Mouse (Mus musculus) bone marrow, adult 2 months (tissue): ENCODE measurements at regions not wholly inside any gene's neighbourhood (a gene's known extent, or its start where the extent isn't known, plus 50 kb on each side); places are given as distances from the start of the nearest gene placed in this dataset.

ENCODE experiments used
- H3K27ac ChIP-seq: fragments of 200-500 bp; 2 replicates; pipeline ENCODE4 v1.5.1; 2012; ENCODE audit warnings: low read depth, mild to moderate bottlenecking, control low read depth, inconsistent platforms, low read length; ENCODE audit not compliant: control insufficient read depth, poor library complexity, insufficient read depth
- H3K4me1 ChIP-seq: fragments of 200-500 bp; 2 replicates; pipeline ENCODE4 v1.6.1; 2011; ENCODE audit warnings: low read length; ENCODE audit not compliant: control insufficient read depth, insufficient read depth
- H3K4me3 ChIP-seq: fragments of 200-500 bp; replicated peaks from 2 replicates; pipeline ENCODE3; 2011; ENCODE audit warnings: mild to moderate bottlenecking, low read depth, low read length, control low read depth; ENCODE audit not compliant: control insufficient read depth
- CTCF ChIP-seq: fragments of 200-500 bp; IDR thresholded peaks from 2 replicates; pipeline ENCODE4 v1.5.1; 2011; ENCODE audit warnings: low read length, control low read depth; ENCODE audit not compliant: control insufficient read depth, insufficient read depth
- POLR2A ChIP-seq: fragments of 200-500 bp; IDR thresholded peaks from 2 replicates; pipeline ENCODE4 v1.6.1; 2011; ENCODE audit warnings: low read depth, mild to moderate bottlenecking, control low read depth, low read length, borderline replicate concordance; ENCODE audit not compliant: control insufficient read depth
- WGBS: fragments of 180-500 bp; shearing (Covaris S2); methylation state at CpG from one replicate; pipeline ENCODE4 v1.1.7; 2018; 5-methylcytosine and 5-hydroxymethylcytosine counted together

DNA sequence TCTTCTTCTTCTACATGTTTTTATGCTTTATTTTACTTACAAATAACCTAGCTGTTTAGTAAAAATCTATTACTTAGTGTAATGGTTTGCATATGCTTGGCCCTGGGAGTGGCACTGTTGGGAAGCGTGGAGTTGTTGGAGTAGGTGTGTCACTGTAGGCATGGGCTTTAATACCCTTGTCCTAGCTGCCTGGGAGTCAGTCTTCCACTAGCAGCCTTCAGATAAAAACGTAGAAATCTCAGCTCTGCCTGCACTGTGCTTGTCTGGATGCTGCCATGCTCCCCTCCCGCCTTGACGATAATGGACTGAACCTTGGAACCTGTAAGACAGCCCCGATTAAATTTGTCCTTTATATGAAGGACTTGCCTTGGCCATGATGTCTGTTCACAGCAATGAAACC, 60.4 kb upstream of the Jade1 start:
- Histone ChIP-seq H3K4me3 (no peak overlapping the region), H3K27ac (no peak overlapping the region), H3K4me1 (peaks cover 1% of the 10 kb centered on the region; the same call in 1 of the 2 replicates)
- no peak for TF ChIP-seq CTCF
- TF ChIP-seq POLR2A = no peak
- WGBS = 79% methylated on average over 5 of the region's 5 CpGs

DNA sequence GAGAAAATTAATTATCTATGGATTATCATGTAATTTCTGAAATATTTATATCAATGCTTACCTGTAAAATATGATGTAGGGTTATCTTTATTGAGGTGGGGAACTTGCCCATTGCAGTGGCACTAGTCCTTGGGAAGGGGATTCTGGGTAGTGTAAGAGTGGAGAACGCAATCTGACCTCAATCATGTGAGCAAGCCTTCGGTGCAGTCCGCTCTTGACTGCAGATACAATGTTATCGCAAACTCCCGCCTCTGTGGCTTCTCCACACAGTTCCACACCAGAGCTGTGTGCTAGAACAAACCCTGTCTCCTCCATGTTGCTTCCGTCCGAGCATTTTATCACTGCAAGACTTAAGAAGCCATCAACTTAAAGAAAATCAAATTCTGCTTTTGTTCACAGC, 62.1 kb upstream of the Jade1 start:
- WGBS = 85% methylated on average over 7 of the region's 7 CpGs
- Histone ChIP-seq H3K27ac (no peak overlapping the region), H3K4me3 (no peak overlapping the region), H3K4me1 (peaks cover 1% of the 10 kb centered on the region; the same call in 1 of the 2 replicates)
- TF ChIP-seq CTCF (no peak), POLR2A (no peak)

DNA sequence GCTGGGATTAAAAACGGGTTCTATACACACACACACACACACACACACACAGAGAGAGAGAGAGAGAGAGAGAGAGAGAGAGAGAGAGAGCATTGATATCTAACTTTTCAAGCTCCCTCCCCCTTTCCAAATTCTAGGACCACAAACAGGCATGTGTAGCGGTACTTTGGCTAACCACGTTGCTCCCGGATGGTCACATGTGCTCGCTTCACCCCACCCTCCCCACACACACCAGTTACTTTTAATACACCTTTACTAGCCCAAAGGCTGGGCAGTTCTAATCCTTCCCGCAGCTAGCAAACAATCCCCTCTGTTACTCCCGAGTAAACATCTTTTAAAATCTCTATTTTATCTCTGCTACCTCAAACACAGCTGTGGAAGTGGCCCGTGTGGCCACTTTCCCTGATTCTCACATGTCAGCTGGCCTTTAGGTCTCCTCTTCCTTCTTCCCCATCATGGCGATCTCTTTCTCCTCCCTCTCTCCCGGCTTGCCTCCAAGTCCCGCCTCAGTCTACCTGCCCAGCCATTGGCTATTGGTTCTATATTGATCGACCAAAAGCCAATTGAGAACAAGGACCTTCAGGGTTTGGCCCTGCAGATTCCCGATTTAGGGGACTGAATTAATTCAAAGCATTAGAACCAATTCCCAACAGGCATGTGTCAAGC, 62.7 kb upstream of the Jade1 start:
- Histone ChIP-seq H3K4me3 (no peak overlapping the region), H3K27ac (no peak overlapping the region), H3K4me1 (peaks cover 1% of the 10 kb centered on the region; the same call in 1 of the 2 replicates)
- TF ChIP-seq POLR2A (no peak), CTCF (no peak)
- WGBS = 66% methylated on average over 13 of the region's 13 CpGs

DNA sequence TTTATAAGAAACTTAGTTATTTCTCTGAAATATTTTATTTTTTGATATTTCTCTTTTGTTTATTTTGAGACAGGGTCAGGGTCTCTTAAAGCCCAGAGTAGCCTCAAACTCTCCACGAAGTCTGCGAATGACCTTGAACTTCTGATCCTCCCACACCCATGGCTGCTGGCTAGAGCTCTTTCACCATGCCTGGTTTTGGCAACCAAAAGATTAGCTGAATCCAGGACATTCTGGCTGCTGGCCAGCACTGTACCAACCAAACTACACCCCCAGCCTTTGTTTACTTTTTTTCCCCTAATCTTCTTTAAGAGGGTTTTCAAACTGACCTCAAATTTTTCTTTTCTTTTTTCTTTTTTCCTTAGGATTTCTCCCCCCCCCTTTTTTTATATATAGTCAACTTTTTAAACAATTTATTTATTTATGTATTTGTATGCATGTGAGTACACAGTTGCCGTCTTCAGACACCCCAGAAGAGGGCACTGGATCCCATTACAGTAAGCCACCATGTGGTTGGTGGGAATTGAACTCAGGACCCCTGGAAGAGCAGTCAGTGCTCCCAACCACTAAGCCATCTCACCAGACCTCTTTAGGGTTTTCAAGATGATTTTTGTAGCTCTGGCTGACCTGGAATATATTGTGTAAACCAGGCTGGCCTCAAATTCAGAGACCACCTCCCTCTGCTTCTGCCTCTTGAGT, 63.4 kb upstream of the Jade1 start:
- no peak overlapping the region for H3K27ac ChIP-seq
- 79% methylated on average over 3 of the region's 3 CpGs for WGBS
- H3K4me3 ChIP-seq = no peak overlapping the region
- TF ChIP-seq POLR2A (no peak), CTCF (no peak)
- no peaks in the 10 kb centered on the region; the same call in 1 of the 2 replicates for H3K4me1 ChIP-seq

DNA sequence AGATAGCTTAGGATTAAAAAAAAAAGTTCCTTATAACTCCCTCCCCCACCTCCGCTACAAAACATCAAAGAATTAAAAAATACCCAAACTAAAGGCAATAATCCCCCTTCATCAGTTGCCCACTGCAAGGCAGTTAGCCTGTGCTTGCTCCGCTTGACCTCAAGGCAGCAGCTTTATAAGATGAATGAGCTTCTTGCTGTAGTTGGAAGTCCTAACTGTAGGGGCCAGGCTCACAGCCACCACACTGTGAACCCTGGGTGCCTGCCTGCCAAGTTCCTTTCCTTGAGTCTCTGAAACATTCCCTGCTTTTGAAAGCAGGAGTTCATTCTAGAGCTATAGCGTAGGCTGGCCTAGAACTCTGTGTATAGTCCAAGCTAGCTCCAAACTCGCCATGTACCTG, 64.3 kb upstream of the Jade1 start:
- TF ChIP-seq POLR2A = no peak
- no peak for TF ChIP-seq CTCF
- no peaks in the 10 kb centered on the region for H3K4me1 ChIP-seq

DNA sequence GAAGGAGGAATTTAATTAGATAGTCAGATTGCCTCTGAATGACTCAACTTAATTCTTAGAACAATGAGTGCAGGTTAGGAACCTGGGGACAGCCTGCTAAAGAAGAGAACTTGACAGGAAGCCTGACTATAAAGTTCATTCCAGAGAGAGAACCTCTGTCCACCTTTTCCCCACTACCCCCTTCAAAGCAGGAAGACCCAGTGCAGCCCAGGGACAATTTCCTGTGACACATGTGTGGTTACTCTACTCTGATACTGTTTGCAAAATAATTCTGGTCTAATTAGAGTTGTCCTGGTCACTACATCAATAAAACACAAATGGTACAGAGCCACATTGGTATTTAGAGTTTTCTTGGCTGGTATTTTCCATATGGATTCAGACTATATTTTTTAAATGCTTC, 65.5 kb upstream of the Jade1 start:
- H3K4me1 ChIP-seq = no peaks in the 10 kb centered on the region
- no peak overlapping the region for H3K27ac ChIP-seq
- TF ChIP-seq POLR2A = no peak
- TF ChIP-seq CTCF = no peak
- no peak overlapping the region for H3K4me3 ChIP-seq

More for the DNA sequence above, 64.3 kb upstream of the Jade1 start:
- 83% methylated on average over 4 of the region's 4 CpGs for WGBS
- no peak overlapping the region for H3K4me3 ChIP-seq
- H3K27ac ChIP-seq = no peak overlapping the region

DNA sequence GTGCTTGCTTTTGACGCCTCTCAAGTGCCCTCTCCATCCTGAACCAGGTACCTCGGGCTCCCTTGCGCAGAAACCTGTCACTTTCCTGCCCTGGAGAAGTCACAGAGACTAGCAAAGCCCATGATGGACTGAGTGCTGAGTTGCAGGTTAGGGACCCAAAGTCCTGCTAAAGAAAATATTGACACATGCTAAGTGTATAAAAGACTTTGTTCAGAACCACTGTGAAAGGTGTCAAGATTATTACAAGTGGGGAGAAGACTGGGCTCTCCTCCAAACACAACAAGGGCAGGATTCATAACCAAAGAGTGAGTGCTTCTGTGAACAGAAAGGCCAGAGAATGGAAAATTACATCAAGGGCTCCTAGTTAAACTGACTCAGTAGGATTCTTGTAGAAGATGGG, 66.0 kb upstream of the Jade1 start:
- no peak overlapping the region for H3K27ac ChIP-seq
- TF ChIP-seq CTCF (no peak), POLR2A (no peak)
- H3K4me1 ChIP-seq = no peaks in the 10 kb centered on the region
- no peak overlapping the region for H3K4me3 ChIP-seq
- 69% methylated on average over 3 of the region's 3 CpGs for WGBS

DNA sequence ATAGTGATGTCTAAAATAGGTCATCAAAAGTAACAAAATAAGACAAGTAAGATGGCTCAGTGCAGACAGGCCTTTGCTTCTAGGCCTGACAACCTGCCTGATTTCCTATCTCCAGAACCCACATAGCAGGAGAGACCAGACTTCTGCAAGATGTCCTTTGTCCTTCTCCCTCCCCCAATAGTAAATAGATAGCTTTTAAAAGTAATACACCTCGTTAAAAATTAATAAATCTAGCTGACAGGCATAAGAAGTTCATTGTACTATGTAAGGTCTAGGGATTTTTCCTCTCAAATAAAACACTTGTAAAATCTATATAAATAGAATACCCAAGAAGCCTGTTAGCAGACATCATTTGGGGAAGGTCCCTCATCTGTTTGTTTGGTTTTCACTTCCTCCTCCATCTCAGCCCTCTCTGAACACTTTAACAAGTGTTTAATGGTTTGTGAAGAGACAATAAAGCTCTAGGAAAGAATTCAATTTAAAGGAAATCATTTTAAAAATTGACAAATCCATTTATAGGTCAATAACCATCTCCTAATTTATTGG, 67.2 kb upstream of the Jade1 start:
- no peak overlapping the region for H3K27ac ChIP-seq
- WGBS = 19% methylated on average over 1 of the region's 1 CpGs
- TF ChIP-seq CTCF (no peak), POLR2A (no peak)

More for the DNA sequence above, 67.2 kb upstream of the Jade1 start:
- Histone ChIP-seq H3K4me3 (no peak overlapping the region), H3K4me1 (no peaks in the 10 kb centered on the region; the same call in 1 of the 2 replicates)
